Mouse (Mus musculus) bone marrow, adult 2 months (tissue): Measurements from ENCODE around the gene Gng2.

Source experiments
- CTCF ChIP-seq: fragments of 200-500 bp; IDR thresholded peaks from 2 replicates; pipeline ENCODE4 v1.5.1; 2011; ENCODE audit warnings: low read length, control low read depth; ENCODE audit not compliant: control insufficient read depth, insufficient read depth
- POLR2A ChIP-seq: fragments of 200-500 bp; IDR thresholded peaks from 2 replicates; pipeline ENCODE4 v1.6.1; 2011; ENCODE audit warnings: low read depth, mild to moderate bottlenecking, control low read depth, low read length, borderline replicate concordance; ENCODE audit not compliant: control insufficient read depth

- no peak for TF ChIP-seq CTCF
- no peak for TF ChIP-seq POLR2A
Measured at GRCm38 (mm10) chr14:19920254-19920691, 57.2 kb downstream of the Gng2 start.
